20 mouse cellular contexts compared by ENCODE assay signal in the genomic region with DNA sequence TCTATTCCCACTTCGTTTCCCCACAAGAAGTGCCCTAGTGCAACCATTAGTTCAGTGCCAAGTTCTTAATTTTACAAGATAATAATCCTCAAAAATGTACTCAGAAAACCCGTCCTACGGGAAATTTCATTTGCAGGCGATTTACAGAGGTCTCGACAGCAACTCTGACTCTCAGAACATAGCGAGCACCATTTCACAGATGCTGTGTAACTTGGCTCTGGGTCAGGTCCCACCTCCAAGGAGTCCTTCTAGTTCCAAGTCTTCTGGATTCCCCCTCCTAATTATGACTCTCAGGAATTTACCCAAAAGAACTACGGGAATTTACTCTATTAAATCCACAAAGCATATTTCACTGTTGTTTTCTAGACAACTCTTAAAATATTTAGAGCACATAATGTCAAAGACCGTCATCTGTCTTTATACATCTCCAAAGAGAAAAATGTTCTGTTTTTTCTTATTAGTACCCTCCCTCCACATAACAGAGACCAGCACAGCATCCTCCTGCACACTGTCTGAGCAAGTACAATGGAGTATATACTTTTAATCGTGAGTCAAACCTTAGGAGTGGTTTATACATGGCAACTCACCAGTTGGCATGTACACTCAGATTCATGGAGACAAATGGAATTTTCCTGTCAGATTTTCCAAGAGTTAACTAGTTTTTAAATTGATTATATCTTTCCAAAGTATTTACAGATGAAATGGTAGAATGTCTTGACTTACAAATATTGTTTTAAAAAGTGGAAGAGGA. TPM values are rescaled to one million over a fixed set of nuclear protein-coding genes. Genes with fewer than 3 reads are reported as not detected.
DNase-seq lines count a peak whose midpoint lies in the region; ATAC-seq lines count a peak whose summit lies in the region.
"Had no signal": no experiment of that assay in that cellular context is flagged by ENCODE, and none has a peak within 500 bp of the region (broad histone marks: within the 10 kb centered on the region; RNA-seq: fewer than 3 reads in every experiment).

No protein-coding gene starts in this region.

- H3K27ac ChIP-seq in hindbrain, embryonic 16.5 days (ENCODE audit: low read depth, low read length) = peak overlapping the region; percentile 17; the same call in 1 of the 2 replicates
- H3K27ac ChIP-seq in hindbrain, embryonic 11.5 days (ENCODE audit: low read depth, low read length) = no peak overlapping the region
- peak overlapping the region; percentile 69 for H3K27ac ChIP-seq in limb, embryonic 15.5 days
- no peak overlapping the region for H3K27ac ChIP-seq in midbrain, embryonic 14.5 days (replicated peaks; ENCODE audit: low read depth, low read length)
- H3K27ac ChIP-seq: forebrain, embryonic 10.5 days; heart, embryonic 13.5 days; hindbrain, embryonic 13.5 days; midbrain, embryonic 10.5 days had no signal

- H3K36me3 ChIP-seq in hindbrain, embryonic 16.5 days (ENCODE audit: control insufficient read depth, insufficient read depth, low read length) = no peaks in the 10 kb centered on the region
- no peaks in the 10 kb centered on the region for H3K36me3 ChIP-seq in hindbrain, embryonic 11.5 days (ENCODE audit: control insufficient read depth, insufficient read depth, low read length)
- H3K36me3 ChIP-seq in limb, embryonic 15.5 days = no peaks in the 10 kb centered on the region
- no peaks in the 10 kb centered on the region for H3K36me3 ChIP-seq in midbrain, embryonic 14.5 days (ENCODE audit: control insufficient read depth, insufficient read depth, low read length)
- H3K36me3 ChIP-seq: forebrain, embryonic 10.5 days; heart, embryonic 13.5 days; hindbrain, embryonic 13.5 days; midbrain, embryonic 10.5 days had no signal

- no peak overlapping the region for H3K4me3 ChIP-seq in hindbrain, embryonic 16.5 days (ENCODE audit: low read length)
- H3K4me3 ChIP-seq in hindbrain, embryonic 11.5 days (ENCODE audit: low read depth, low read length) = no peak overlapping the region
- H3K4me3 ChIP-seq in limb, embryonic 15.5 days = no peak overlapping the region
- no peak overlapping the region for H3K4me3 ChIP-seq in midbrain, embryonic 14.5 days (replicated peaks; ENCODE audit: low read depth, low read length)
- H3K4me3 ChIP-seq: forebrain, embryonic 10.5 days; heart, embryonic 13.5 days; hindbrain, embryonic 13.5 days; midbrain, embryonic 10.5 days; myocyte had no signal

- WGBS in hindbrain, embryonic 16.5 days = 65% methylated on average over 9 of the region's 9 CpGs
- WGBS in hindbrain, embryonic 11.5 days = 91% methylated on average over 9 of the region's 9 CpGs
- 22% methylated on average over 9 of the region's 9 CpGs for WGBS in limb, embryonic 15.5 days
- 82% methylated on average over 9 of the region's 9 CpGs for WGBS in midbrain, embryonic 14.5 days

- no peaks in the 10 kb centered on the region for H3K27me3 ChIP-seq in hindbrain, embryonic 16.5 days (replicated peaks; ENCODE audit: control insufficient read depth, insufficient read depth, low read length)
- no peaks in the 10 kb centered on the region for H3K27me3 ChIP-seq in hindbrain, embryonic 11.5 days (ENCODE audit: control insufficient read depth, insufficient read depth, low read length)
- H3K27me3 ChIP-seq in limb, embryonic 15.5 days = no peaks in the 10 kb centered on the region
- no peaks in the 10 kb centered on the region for H3K27me3 ChIP-seq in midbrain, embryonic 14.5 days (ENCODE audit: control insufficient read depth, insufficient read depth, low read length)
- H3K27me3 ChIP-seq: heart, embryonic 13.5 days; hindbrain, embryonic 13.5 days had no signal

- ATAC-seq in hindbrain, embryonic 16.5 days = no peak
- ATAC-seq in hindbrain, embryonic 11.5 days (ENCODE audit: low FRiP score) = no peak
- ATAC-seq in limb, embryonic 15.5 days (ENCODE audit: insufficient number of reproducible peaks, low FRiP score, low TSS enrichment, low read depth) = no peak; the same call in 1 of the 2 replicates
- ATAC-seq in frontal cortex, adult (ENCODE audit: low TSS enrichment) = no peak
- ATAC-seq in midbrain, embryonic 14.5 days (ENCODE audit: low FRiP score, low TSS enrichment) = no peak
- ATAC-seq: CD4-positive, CD25-positive, alpha-beta regulatory T cell, adult 4 months; intestine, embryonic 16.5 days had no signal

- 0 out of 2 replicates have a peak, but pooled peaks cover 3% of the 10 kb centered on the region for H3K4me1 ChIP-seq in hindbrain, embryonic 16.5 days (ENCODE audit: control insufficient read depth, insufficient read depth, low read depth, low read length)
- no peaks in the 10 kb centered on the region for H3K4me1 ChIP-seq in hindbrain, embryonic 11.5 days (replicated peaks; ENCODE audit: control insufficient read depth, insufficient read depth, low read length)
- peaks cover 30% of the 10 kb centered on the region for H3K4me1 ChIP-seq in limb, embryonic 15.5 days
- H3K4me1 ChIP-seq in midbrain, embryonic 14.5 days (ENCODE audit: control insufficient read depth, insufficient read depth, low read length) = no peaks in the 10 kb centered on the region
- H3K4me1 ChIP-seq: forebrain, embryonic 10.5 days; midbrain, embryonic 10.5 days had no signal

- no peak overlapping the region for H3K4me2 ChIP-seq in hindbrain, embryonic 16.5 days (ENCODE audit: low read length)
- H3K4me2 ChIP-seq in hindbrain, embryonic 11.5 days (replicated peaks; ENCODE audit: low read depth, low read length) = no peak overlapping the region
- H3K4me2 ChIP-seq in limb, embryonic 15.5 days = peak overlapping the region; percentile 5; the same call in 1 of the 2 replicates
- no peak overlapping the region for H3K4me2 ChIP-seq in midbrain, embryonic 14.5 days (ENCODE audit: low read length)
- H3K4me2 ChIP-seq: heart, embryonic 13.5 days; hindbrain, embryonic 13.5 days had no signal

- no peak overlapping the region for H3K9ac ChIP-seq in hindbrain, embryonic 16.5 days (ENCODE audit: low read depth, low read length)
- no peak overlapping the region for H3K9ac ChIP-seq in hindbrain, embryonic 11.5 days (ENCODE audit: low read depth, low read length)
- H3K9ac ChIP-seq in limb, embryonic 15.5 days = no peak overlapping the region
- no peak overlapping the region for H3K9ac ChIP-seq in midbrain, embryonic 14.5 days (replicated peaks; ENCODE audit: low read length)
- H3K9ac ChIP-seq: heart, embryonic 13.5 days; hindbrain, embryonic 13.5 days had no signal

- H3K9me3 ChIP-seq in hindbrain, embryonic 16.5 days (ENCODE audit: control insufficient read depth, low read length) = no peaks in the 10 kb centered on the region
- no peaks in the 10 kb centered on the region for H3K9me3 ChIP-seq in hindbrain, embryonic 11.5 days (ENCODE audit: control insufficient read depth, low read length)
- no peaks in the 10 kb centered on the region for H3K9me3 ChIP-seq in limb, embryonic 15.5 days
- no peaks in the 10 kb centered on the region for H3K9me3 ChIP-seq in midbrain, embryonic 14.5 days (ENCODE audit: control insufficient read depth, low read length)
- H3K9me3 ChIP-seq: forebrain, embryonic 10.5 days; heart, embryonic 13.5 days; hindbrain, embryonic 13.5 days; midbrain, embryonic 10.5 days had no signal

- no peak for DNase-seq in hindbrain, embryonic 11.5 days (ENCODE audit: low spot score)
- DNase-seq in urinary bladder, postnatal 14 days (ENCODE audit: low spot score) = peak; percentile 50
- no peak for DNase-seq in urinary bladder, postnatal 10 days (ENCODE audit: low spot score)
- DNase-seq in spleen, adult 12 weeks (ENCODE audit: low spot score) = no peak
- DNase-seq in midbrain, embryonic 14.5 days = no peak
- DNase-seq: adrenal gland, postnatal 10 days; cerebellum, adult 2 months; gastrocnemius, postnatal 25 days; right cerebral cortex, adult 18-20 months; spleen, adult 18-20 months had no signal

RNA-seq across cellular contexts. Expression of gene Mrtfa, which starts 25.8 kb away (rescaled TPM):
- polyA plus RNA-seq in hindbrain, embryonic 16.5 days (2015; fragmentation: Nextera tagmentation; extraction: Ambion mirVana) = 24.1 and 28.2 TPM in 2 replicates
- 19.6 and 31.9 TPM in 2 replicates for polyA plus RNA-seq in hindbrain, embryonic 11.5 days (2014; fragmentation: Nextera tagmentation; extraction: Ambion mirVana)
- 29.4 TPM in 2 replicates for polyA plus RNA-seq in limb, embryonic 15.5 days (2015; fragmentation: Nextera tagmentation; extraction: Ambion mirVana)
- 25.4 and 34.0 TPM in 2 replicates for polyA plus RNA-seq in midbrain, embryonic 14.5 days (2014; fragmentation: Nextera tagmentation; extraction: Ambion mirVana)

Comparison
In these comparisons a context has a peak if more than half of its experiments do, and no peak if none do; other contexts are left out.
1. H3K27ac ChIP-seq: peak in hindbrain, embryonic 16.5 days (single experiment) and limb, embryonic 15.5 days (single experiment); none in hindbrain, embryonic 11.5 days (single experiment) and midbrain, embryonic 14.5 days (single experiment).